Mouse (Mus musculus) retina, postnatal 1 day (tissue): Measurements from ENCODE around the gene Mef2a.

Source experiments
- DNase-seq: peaks from one replicate; pipeline ENCODE4 v3.0.0-alpha.2; 2012

The Mef2a gene

GRCm38 (mm10) chr7:67372729-67373583, at the start of gene Mef2a:
Gene Mef2a, minus strand, starts transcription at chr7:67372858.
- peak; percentile 98 for DNase-seq

- DNase-seq, result peak; percentile 56
Measured at GRCm38 (mm10) chr7:67421476-67422186, 49.0 kb upstream of the Mef2a start.

- no peak for DNase-seq
Measured at GRCm38 (mm10) chr7:67421088-67421475, 48.4 kb upstream of the Mef2a start.

GRCm38 (mm10) chr7:67419591-67420314, 47.1 kb upstream of the Mef2a start:
- DNase-seq, result no peak

DNA sequence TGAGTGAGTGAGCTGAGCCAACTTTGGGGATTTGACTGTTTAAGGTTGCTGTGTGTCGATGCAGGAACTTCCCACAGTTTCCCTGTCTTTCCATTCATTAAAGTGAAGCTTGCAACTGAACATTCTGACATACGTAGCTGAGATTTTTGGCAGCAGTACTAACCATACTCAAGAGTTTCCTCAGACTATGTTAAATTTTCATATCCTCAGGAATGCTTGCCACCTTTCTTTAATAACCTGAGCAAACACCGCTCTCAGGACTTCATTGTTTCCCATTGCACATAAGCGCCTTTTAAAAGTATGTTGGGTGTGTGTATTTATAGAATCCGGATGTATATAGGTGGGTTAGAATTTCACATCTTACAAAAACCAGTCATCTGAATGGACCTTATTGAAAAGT, 45.5 kb upstream of the Mef2a start:
- DNase-seq, result no peak

GRCm38 (mm10) chr7:67414766-67415165, 42.1 kb upstream of the Mef2a start:
- peak; percentile 13 for DNase-seq

GRCm38 (mm10) chr7:67412686-67413085, 40.0 kb upstream of the Mef2a start:
- no peak for DNase-seq

GRCm38 (mm10) chr7:67407019-67407418, 34.4 kb upstream of the Mef2a start:
- no peak for DNase-seq

GRCm38 (mm10) chr7:67404176-67404575, 31.5 kb upstream of the Mef2a start:
- no peak for DNase-seq

DNA sequence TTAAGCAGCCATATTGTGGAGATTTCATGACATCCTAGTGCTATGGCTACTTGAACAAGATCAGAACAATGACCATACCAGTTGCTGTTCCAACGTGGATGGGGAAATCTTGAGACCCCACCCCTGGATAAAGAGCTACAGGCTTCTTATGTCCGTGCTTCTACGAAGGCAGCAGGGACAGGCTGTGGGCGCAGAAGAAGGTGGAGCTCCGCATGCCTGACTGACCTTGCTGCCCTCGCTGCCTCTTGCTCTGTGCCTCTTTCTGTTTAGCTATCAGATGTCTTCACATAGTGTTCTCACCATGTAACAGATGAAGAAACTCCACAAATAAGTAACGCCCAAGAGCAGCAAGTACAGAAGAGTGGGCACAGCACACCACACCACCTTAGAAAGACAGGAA, 29.7 kb upstream of the Mef2a start:
- DNase-seq, result no peak

DNA sequence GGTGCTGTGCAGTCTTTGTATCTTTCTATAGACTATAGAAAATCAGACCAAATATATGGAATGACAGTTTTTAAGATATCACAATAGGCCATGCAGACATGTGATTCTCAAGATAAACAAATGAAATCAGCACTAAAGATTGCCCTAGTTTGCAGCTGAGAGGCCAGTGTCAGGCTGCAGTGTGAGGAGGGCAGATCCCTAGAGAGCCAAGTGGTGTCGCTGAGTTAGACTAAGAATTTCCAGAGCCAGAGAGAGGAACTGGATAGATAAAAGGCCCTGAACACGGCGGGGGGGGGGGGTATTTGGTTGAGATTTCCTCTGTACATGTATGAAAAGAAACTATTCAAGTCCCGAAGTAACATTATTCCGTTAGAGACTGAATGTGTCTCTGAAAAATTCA, 28.7 kb upstream of the Mef2a start:
- no peak for DNase-seq

GRCm38 (mm10) chr7:67390760-67391159, 18.1 kb upstream of the Mef2a start:
- DNase-seq, result no peak

GRCm38 (mm10) chr7:67390095-67390494, 17.4 kb upstream of the Mef2a start:
- DNase-seq, result no peak

GRCm38 (mm10) chr7:67384942-67385872, 12.5 kb upstream of the Mef2a start:
- no peak for DNase-seq

DNA sequence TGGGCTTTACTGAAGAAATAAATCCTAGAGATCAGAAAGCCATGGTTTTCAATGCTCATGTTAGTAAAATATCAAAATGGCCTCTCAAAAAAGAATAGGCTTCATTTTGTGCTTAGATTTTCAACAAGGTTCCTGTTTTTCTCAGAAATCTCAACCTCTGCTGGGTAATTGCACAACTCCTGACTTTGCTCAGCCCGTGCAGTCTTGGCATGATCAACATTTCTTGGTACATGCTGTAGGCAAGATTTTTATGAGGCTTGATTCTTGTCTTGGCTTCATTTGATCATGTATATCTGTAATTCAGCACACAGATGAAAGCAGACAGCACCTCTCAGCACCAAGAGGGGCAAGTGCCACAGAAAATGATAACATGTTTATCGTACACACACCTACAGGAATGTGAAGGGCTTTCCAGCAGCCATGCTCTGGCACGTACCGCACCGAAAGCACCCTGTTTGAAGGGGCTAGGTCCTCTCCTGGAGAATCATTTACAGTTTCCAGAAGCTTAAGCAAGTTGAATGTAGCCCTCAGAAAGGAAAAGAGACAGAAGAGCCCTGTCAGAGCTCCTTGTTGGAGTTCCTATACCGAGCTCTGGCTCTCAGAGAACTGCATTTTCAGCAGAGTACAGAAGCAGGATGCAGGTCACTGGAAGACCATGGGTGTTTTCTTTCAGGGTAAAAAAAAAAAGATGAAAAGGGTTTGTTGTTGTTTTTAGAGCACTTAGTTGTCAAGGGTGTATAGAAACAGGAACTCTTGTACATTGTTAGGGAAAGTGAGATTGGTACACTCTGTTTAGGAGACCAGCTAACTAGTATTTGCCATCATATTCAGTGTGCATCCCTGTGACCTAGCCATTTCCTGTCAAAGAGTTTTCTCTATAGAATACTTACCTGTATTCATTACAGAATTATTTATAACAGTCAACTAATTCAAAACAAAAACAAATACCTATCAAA, 7.8 kb upstream of the Mef2a start:
- DNase-seq, result no peak

GRCm38 (mm10) chr7:67376796-67377195, 4.1 kb upstream of the Mef2a start:
- no peak for DNase-seq

DNA sequence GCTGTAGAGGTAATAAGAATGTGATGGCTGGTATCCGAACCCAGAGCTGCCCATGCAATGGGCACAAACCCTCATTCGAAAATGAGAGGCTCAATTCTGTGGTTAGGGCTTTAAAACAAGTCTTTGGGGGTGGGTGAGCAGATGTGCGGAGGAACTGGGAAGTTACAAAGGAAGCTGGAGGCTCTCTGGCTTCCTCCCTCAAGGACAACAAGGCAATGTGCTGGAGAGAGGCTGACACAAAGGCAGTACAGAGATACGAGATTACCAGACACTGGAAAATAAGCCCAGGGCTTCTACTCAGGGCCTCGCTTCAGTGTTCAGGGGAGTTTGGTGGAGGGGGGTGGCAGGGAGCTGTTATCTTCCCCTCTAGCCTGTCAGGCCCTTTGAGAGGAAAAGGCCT, 1.3 kb upstream of the Mef2a start:
- DNase-seq, result peak; percentile 3

GRCm38 (mm10) chr7:67373584-67373960, 914 bp upstream of the Mef2a start:
- no peak for DNase-seq

GRCm38 (mm10) chr7:67371891-67372672, 576 bp downstream of the Mef2a start:
- DNase-seq, result no peak

GRCm38 (mm10) chr7:67371351-67371890, 1.2 kb downstream of the Mef2a start:
- peak; percentile 35 for DNase-seq
